Mouse (Mus musculus) gastrocnemius, adult 18-20 months (tissue): ENCODE measurements around the gene Hoxc8. TPM values are rescaled to one million over a fixed set of nuclear protein-coding genes. Genes with fewer than 3 reads are reported as not detected.
A peak's percentile ranks its signal among the peaks of the same experiment; 100 is the strongest.

Source experiments
- DNase-seq: peaks from one replicate; pipeline ENCODE4 v3.0.0; 2021; ENCODE audit warnings: low spot score
- total RNA-seq, 2 experiments: library from RNA; stranded (reverse); gene quantifications; 2 replicates each; pipeline ENCODE4 v1.2.3; 2021

Gene Hoxc8
- total RNA-seq, 2 experiments from 2014 or later: 1.3 to 1.9 TPM

DNA sequence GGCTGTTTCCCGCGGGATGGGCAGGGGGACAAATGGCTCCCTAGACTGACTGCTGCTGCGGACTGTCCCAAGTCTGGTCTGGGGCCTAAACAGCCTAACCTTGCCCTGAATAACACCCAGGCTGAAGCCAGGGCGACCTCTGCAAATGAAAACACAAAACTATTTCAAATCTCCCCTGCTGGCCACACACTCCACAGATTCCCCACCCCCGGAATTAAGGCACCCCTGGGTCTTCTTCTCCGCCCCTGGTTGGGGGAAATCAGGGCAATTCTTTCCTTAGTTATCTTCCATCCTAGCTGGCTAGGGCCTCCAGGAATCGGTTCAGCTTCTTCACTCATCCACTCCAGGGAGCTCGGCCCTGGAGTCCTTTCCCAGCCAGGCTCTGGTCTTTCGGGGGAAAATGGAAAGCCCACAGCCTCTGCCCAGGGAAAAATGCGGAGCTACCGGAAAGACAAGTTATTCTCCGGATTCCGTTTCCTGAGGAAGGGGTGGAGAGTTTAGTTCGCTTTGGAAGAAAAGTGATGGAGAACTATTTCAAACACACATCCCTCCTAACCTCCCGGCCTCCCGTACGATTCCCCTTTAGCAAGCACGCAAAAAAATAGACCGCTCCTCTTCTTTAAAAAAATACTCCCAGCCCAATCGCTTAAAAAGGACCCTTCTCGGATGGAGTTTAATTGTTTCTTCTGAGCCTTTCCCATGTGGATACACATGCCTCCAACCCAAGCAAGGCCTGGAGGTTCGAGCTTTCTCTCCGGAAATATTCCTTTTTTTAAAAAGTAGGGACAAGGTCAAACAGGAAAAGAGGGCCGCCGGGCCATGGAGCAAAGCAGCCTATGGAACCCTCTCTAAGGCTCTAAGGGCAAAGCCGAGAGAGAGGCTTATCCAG lies 25.2 kb upstream of the Hoxc8 start:
- no peak for DNase-seq

DNA sequence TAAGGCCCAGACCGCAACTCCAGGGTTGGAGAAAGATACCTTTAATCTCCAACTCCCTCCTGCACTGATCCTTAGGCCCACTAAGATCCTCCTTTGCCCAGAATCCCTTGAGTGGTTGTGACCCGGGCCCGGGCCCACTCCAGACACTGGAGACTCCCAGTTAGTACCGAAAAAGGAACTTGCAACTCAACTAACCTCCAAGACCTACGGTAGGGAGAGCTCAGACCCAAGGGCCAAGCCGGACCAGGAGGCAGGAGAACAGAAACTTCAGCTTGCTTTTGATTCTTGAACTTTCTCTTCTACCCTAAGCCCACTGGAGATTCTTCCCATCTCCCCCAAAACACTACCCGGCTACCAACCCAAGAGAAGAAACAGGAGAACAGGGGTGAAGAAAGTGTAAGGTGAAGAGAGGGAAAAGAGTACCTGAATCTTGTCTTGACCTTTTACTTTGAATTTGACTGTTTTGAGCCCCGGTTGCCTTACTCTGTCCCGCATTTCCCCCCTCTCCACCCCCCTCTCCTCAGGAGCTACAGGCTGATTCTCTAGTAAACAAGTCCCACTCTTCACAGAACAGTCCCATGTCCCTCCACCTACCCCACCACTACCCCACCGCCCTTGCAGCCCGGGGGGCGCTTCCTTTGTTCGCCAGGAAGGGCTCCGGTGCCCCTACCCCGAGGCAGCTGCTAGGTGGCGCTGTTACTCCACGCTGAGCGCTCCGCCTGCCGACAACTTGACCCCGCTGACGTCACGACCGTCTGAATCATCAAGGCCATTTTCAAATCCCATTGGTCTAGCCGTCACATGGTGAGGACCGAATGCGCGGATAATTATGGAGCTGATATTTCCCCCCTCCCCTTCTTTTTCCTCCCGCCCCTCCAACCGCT lies 24.3 kb upstream of the Hoxc8 start:
- peak; percentile 97 for DNase-seq

DNA sequence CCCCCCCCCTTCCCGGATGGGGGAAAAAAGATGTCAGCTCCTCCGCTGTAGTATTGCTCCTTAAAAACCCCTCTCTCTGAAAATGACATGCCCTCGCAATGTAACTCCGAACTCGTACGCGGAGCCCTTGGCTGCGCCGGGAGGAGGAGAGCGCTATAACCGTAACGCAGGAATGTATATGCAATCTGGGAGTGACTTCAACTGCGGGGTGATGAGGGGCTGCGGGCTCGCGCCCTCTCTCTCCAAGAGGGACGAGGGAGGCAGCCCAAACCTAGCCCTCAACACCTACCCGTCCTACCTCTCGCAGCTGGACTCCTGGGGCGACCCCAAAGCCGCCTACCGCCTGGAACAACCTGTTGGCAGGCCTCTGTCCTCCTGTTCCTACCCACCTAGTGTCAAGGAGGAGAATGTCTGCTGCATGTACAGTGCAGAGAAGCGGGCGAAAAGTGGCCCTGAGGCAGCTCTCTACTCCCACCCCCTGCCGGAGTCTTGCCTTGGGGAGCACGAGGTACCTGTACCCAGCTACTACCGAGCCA lies 23.6 kb upstream of the Hoxc8 start, which contains the start of gene Hoxc10:
TSS of gene Hoxc10 (plus strand) at position 21 of the 536 bp plus-strand sequence.
- DNase-seq: peak; percentile 50

DNA sequence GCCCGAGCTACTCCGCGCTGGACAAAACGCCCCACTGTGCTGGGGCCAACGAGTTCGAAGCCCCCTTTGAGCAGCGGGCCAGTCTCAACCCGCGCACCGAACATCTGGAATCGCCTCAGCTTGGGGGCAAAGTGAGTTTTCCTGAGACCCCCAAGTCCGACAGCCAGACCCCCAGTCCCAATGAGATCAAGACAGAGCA lies 23.2 kb upstream of the Hoxc8 start, which contains the start of gene Hoxc5:
TSS of gene Hoxc5 (plus strand) at position 132 of the 199 bp plus-strand sequence.
- DNase-seq: no peak

DNA sequence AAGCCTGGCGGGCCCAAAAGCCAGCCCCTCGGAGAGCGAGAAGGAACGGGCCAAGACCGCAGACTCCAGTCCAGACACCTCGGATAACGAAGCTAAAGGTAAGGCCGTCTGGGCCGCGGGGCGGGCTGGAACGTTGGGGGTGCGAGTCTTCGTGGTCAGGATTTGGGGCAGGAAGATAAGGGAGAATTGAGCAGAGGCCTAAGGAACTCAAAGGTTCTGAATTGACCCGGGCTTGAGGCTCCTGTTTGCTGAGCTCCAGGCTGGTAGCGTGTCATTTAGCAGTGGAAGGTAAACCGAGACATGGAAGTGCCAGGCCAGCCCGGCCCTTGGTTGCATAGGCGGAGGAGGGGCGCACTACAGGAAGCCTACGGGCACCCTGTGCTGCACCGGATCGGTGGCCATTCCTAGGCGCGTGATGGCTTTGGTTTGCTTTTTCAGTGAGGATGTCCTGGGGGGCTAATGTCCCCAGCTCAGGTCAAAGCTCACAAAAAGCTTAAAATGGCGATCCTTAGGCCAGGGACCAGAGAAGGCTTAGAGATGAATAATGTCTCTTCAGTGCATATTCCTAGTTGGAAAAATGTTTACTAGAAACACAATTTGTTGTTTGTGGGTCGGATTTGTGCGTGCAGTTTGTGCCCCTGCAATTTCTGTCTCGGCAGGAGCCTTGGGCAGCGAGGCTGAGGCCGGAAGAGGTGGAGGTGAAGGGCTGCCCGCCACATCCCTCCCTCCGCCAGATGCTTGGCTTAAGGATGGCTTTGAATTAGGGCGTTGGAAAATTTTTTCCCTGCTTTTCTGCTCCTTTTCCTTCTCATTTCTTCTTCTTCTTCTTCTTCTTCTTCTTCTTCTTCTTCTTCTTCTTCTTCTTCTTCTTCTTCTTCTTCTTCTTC lies 22.7 kb upstream of the Hoxc8 start:
- DNase-seq: peak; percentile 43

DNA sequence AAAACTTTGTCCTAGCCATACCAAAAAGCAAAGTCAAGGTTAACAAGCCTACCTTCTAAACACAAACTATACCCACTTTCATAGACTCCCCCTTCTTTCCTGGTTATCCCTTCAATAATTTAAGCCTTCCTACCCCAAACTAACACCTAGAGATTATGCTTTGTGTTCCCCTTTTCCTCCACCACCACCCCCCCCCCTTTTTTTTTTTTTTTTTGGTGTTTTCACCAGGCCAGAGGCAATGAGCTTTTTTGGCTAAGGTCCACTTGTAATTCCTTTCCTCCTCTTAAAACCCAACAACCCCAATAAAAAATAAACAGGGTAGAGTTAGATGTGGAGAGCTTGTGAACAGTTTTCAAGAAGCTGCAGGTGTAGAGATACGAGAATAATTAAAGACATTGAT lies 21.1 kb upstream of the Hoxc8 start:
- no peak for DNase-seq

DNA sequence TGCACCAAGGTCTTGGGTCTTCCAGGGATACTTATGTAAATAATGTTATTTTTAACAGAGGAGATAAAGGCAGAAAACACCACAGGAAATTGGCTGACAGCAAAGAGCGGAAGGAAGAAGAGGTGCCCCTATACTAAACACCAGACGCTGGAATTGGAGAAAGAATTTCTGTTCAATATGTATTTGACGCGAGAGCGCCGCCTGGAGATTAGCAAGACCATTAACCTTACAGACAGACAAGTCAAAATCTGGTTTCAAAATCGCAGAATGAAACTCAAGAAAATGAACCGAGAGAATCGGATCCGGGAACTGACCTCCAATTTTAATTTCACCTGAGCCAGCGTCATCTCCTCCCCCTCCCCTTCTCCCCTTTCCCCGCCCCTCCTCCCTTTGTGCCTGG lies 19.7 kb upstream of the Hoxc8 start:
- peak; percentile 50 for DNase-seq

DNA sequence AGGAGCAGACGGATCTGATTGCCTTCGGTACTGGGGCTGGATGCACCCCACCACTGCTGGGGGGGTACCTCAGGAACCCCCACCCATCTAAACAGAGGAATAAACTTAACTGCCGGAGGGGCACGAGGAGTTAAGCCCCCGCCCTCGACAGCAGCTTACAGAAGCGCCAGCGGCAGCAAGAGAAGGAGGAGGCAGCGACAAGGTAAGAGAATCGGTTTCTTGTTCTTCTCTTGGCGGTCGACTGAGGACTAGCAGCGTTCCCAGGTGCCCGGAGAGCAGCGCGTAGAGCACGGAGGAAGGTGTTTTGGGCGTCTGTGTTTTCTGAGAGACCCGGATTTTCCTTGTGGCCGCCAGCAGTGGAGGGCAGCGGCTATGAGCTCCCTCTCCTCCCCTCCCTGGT lies 18.2 kb upstream of the Hoxc8 start:
- DNase-seq: no peak

DNA sequence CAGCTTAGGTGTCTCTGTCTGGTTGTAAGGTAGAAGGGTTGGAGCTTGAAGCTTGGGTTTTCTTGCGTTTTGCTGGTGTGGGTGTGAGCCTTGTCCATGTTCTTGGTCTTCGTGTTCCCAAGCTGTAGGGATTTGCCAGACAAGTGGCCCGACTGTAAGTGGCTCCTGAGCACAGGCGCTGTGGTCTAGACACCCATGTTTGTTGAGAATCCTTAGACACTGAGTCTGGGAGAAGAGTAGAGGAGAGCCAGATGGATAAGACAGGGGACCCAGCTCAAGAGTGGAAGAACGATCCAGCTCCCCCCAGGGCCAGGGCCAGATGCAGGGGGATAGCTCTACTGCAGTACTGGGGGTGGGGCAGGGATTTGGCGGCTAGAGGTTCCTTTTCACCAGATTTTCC lies 17.7 kb upstream of the Hoxc8 start:
- no peak for DNase-seq

DNA sequence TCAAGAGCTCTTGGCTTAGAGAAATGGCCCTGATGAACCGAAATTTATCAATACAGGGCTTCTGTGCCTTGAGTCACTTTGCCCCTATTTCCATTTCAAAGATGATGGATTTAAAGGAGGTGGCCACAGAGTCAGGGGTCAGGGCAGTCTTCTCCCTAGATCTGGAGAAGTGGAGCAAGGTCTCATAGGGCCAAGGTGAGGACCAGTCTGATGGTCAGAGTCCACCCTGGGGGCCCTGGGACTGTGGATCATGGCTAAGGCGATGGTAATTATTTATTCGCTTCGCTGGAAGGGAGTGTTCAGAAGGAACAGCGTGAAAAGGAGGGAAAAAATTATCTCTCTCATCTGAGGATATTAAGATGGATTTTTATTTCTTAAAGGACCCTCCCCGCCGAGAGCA lies 15.4 kb upstream of the Hoxc8 start:
- no peak for DNase-seq

DNA sequence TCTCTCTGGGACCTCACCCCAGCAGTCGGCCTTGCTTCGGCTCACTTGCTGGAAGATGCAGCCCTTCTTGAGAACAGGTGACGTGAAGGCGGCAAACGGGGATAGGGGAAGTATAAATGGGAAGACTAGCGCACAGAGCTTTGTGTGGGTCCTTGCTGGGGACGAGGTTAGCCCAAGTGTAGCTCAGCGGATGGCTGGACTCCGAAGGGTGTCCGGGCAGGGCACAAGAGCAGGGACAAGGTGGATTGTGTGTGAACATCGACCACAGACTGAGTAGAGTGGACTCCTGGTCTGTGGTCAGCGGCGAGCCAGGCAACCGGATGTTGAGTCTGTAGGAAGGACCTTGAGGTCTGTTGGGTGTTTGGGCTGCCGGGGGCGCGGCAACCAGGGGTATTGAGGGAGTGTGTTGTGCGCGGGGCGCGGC lies 14.7 kb upstream of the Hoxc8 start:
- no peak for DNase-seq

DNA sequence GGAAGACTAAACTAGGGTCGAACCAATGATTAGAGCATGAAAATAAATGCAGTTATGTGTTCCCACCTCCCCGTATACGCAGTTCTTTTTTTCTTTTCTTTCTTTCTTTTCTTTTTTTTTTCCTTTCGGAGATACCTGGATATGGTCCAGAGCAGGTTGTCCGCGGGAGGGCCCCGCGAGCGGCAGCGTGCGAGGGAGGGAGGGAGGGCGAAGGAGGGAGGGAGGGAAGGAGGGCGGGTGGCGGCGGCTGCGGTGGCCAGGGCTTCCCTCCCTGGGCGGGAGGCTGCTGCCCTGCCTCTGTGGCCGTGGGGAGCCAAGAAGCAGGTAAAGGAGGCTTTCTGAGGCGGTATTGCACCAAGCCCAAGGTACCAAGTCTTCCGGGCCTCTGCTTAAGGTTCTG lies 14.2 kb upstream of the Hoxc8 start, which contains the start of gene Hoxc9:
TSS of gene Hoxc9 (plus strand) at position 269 of the 400 bp plus-strand sequence.
- no peak for DNase-seq

DNA sequence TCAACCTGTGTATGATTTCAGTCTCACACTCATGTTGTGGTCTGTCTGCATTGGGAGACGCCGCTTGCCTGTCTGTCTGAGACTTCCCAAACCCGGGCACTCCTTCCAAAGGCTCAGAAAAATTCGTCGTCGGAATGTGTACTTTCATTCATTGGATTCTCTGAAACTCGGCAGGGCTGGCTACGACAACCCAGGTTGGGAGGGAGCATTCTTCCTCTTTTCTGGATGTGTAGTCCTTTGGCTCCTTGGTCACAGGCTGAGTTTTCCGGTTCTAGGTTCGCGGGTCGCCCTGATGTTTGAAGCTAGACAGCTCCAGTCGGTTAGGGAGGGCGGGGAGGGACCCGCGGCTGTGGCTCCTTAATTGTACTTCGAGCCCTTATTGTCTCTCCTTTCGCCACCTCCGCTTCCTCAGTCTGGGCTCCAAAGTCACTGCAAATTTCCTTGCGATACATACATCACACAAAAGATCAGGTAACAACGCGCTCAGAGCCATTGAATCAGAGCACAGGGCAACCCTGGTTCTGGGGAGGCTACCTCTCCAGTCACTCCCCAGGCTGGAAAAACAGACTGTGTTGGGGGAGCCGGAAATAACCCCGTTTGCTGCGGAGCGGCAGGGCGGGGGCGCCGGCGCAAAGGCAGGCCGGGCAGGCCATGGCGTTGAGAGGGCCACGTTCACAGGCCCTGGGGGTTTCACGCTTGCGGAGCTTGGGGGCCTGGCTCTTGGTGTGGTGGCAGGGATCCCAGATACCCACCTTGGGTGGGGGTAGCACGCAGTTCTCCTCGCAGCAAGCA lies 13.6 kb upstream of the Hoxc8 start:
- DNase-seq: peak; percentile 50

DNA sequence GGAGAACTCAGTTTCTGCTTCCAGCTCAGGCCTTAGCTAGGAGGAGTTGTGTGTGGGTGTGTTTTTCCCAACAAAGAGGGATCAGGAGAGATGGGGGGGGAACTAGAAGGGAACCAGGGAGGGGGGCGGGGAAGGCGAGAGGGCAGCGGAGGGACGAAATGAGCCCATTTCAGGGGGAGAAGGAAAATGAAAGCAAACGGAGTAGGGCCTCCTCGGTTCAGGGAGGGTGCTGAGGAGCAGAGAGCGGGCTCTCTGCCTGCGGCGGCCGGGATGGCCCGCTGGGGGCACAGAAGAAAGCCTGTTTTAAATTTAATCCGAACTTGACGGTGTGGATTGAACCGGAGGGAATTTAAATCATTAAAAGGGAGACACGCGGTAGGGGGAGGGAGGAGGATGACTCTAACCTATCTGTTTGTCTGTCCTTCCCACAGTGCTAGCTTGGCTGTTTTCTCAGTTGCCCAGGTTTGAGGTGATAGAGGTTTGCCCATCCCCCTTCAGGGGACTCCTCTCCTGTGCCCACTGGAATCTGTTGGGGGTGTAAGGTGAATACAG lies 12.9 kb upstream of the Hoxc8 start:
- DNase-seq: no peak

DNA sequence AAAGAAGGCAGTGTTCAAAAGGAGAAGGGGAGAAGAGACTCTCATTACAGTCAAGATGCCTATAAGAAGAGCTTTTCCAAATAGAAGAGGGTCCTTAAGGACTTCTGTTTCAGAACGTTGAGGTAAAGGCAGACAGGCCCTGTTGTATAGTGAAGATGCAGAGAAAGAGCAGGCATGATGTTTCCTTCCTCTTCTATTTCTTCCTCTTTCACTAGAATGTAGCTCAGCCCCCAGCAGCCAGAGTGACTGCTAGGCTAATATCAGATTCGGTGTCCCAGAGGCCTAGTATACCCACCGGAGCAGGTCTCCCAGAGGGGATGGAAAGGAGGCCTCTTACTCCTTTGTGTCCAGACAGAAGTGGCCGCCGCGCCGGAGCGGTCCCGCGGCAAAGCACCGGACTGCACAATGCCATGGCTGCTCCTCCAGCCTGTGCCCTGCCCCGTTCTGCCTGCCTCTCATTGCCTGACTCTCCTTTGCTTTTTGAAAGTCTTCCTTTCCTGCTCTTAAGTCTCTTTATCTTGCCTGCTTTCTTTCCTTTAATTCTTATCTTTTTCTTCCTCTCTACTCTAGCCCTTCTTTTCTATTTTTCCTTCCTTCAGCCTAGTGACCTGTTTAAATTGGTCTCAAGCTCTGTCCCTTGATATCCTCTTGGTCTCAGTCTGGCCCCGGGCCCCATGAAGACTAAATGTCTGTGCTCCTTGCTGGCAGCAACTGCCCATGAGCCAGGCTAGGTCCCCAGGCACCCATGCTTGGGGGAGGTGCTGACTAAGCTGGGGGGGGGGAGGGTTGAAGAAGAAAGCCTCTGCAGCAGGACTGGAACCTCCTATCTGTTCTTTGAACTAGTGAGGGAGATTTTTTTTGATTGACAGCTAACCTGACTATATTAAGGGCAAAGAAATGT lies 11.5 kb upstream of the Hoxc8 start:
- no peak for DNase-seq

DNA sequence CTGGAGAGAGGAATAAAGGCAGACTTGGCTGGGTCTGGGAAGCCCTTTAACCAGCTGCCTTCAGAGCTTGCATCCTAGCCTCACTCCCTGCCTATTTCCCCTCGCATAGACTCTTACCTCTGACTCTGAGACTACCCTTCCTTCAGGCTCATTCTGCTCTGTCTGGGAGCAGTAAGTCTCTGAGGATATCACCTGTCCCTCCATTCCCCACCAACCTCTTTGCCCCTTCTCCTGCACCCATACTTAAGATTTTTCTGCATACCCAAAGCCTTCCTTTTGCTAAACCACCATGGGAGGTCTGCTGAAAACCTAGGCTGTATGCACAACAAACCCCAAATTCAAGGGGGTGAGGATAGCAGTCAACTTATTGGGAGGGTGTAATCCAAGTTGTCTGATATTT lies 10.5 kb upstream of the Hoxc8 start:
- DNase-seq: no peak

DNA sequence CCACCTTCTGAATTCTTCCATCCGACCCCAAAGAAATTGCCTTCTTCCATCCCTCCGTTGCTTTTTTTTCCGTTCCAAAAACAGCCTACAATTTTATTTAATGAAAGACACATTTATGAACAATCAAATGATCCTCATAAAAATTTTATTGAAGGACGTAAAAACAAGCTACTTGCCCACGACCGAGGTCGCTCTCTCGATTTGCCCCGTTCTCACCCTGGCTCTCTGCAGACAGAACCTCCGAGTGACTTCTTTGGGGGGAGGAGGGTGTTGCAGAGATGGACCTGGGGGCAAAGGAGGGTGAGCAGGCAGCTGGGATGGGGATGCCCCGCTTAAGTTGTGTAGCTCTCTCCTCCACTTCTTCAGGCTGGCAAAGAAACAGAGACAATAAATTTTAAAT lies 10.1 kb upstream of the Hoxc8 start:
- no peak for DNase-seq

DNA sequence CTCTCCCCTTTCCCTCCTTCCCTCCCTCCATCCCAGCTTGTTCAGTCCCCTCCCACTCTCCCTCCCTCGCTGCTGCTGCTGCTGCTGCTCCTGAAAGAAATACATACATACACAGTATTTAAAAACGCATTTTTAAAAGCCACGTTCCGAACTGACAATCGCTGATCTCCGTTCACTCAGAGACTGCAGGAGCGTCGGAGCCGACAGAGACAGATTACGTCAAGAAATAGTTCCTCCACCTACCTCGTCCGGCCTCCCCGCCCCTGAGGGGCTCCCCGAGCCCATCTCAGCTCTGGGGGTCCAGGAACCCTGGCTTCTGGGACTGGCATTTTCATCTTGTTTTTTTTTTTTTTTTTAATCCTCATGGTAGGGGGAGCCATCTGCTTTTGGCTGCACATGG lies 9.5 kb upstream of the Hoxc8 start:
- no peak for DNase-seq
